Comparison of ENCODE assay signal across 24 mouse cellular contexts in genomic region chrX:18563676-18564075, GRCm38 (mm10).
DNase-seq lines count a peak whose midpoint lies in the region; ATAC-seq and TF ChIP-seq lines count a peak whose summit lies in the region.
"Had no signal": no experiment of that assay in that cellular context is flagged by ENCODE, and none has a peak within 500 bp of the region (broad histone marks: within the 10 kb centered on the region; RNA-seq: fewer than 3 reads in every experiment).

No protein-coding gene starts in this region.

- H3K27ac ChIP-seq in left cerebral cortex, adult 2 months, result peak overlapping the region; percentile 64; the same call in 1 of the 2 replicates
- H3K27ac ChIP-seq in hindbrain, embryonic 16.5 days (ENCODE audit: low read depth, low read length), result no peak overlapping the region
- H3K27ac ChIP-seq: heart, embryonic 15.5 days; hindbrain, embryonic 10.5 days; hindbrain, embryonic 13.5 days; hindbrain, postnatal 0 days had no signal

- H3K4me2 ChIP-seq in hindbrain, embryonic 16.5 days (ENCODE audit: low read length), result no peak overlapping the region
- H3K4me2 ChIP-seq: heart, embryonic 12.5 days; heart, embryonic 15.5 days; hindbrain, embryonic 13.5 days had no signal

- intact Hi-C loops in left cerebral cortex, adult 2 months (cut with DNase I), result loop anchor here (5.0 kb wide), 1 partner anchor 41 kb away; no protein-coding TSS in a partner anchor
- intact Hi-C loops in left cerebral cortex, postnatal 4 days (cut with DNase I), result no loop called here
- intact Hi-C loops in left cerebral cortex, postnatal 14 days (cut with DNase I), result no loop called here

- no peak for DNase-seq in frontal cortex, postnatal 14 days (ENCODE audit: low spot score in 2 of 2)
- no peak for DNase-seq in left cerebral cortex, adult 2 months (ENCODE audit: extremely low spot score in 1 of 2, low spot score in 2 of 2)
- DNase-seq in left cerebral cortex, postnatal 4 days, result no peak
- DNase-seq in left cerebral cortex, postnatal 14 days (ENCODE audit: low spot score in 2 of 2), result peak; percentile 3 to 38
- DNase-seq: adrenal gland, adult 8-10 months; adrenal gland, postnatal 25 days; cerebellum, adult 18-20 months; cerebellum, adult 9-10 months; cerebellum, postnatal 14 days; forebrain, postnatal 0 days; gastrocnemius, postnatal 25 days; heart, adult 18-20 months; heart, postnatal 10 days; heart, postnatal 36 days had no signal

- ATAC-seq in frontal cortex, adult (ENCODE audit: low TSS enrichment), result peak; percentile 100
- no peak for ATAC-seq in hindbrain, embryonic 16.5 days
- ATAC-seq in inflammation-experienced regulatory T-cells, adult 6 months, result no peak
- ATAC-seq: activated CD4-positive, CD25-positive, alpha-beta regulatory T cell, adult 4 months; forebrain, embryonic 14.5 days; forebrain, postnatal 0 days; hindbrain, postnatal 0 days had no signal

- no peak for TF ChIP-seq CTCF in left cerebral cortex, adult 2 months (IDR thresholded peaks at IDR 0.05)

- WGBS in hindbrain, embryonic 16.5 days, result 84% methylated on average over 5 of the region's 5 CpGs

- no peaks in the 10 kb centered on the region for H3K9me3 ChIP-seq in hindbrain, embryonic 16.5 days (ENCODE audit: control insufficient read depth, low read length)
- H3K9me3 ChIP-seq: heart, embryonic 12.5 days; heart, embryonic 15.5 days; hindbrain, embryonic 13.5 days had no signal

- no peaks in the 10 kb centered on the region for H3K4me1 ChIP-seq in hindbrain, embryonic 16.5 days (ENCODE audit: control insufficient read depth, insufficient read depth, low read depth, low read length)
- H3K4me1 ChIP-seq: heart, embryonic 12.5 days; heart, embryonic 15.5 days; hindbrain, embryonic 10.5 days; hindbrain, embryonic 13.5 days had no signal

- no peaks in the 10 kb centered on the region for H3K36me3 ChIP-seq in hindbrain, embryonic 16.5 days (ENCODE audit: control insufficient read depth, insufficient read depth, low read length)
- H3K36me3 ChIP-seq: heart, embryonic 12.5 days; heart, embryonic 15.5 days; hindbrain, embryonic 10.5 days; hindbrain, embryonic 13.5 days had no signal

- H3K4me3 ChIP-seq in left cerebral cortex, adult 2 months, result no peak overlapping the region
- H3K4me3 ChIP-seq in hindbrain, embryonic 16.5 days (ENCODE audit: low read length), result no peak overlapping the region
- H3K4me3 ChIP-seq: heart, embryonic 12.5 days; heart, embryonic 15.5 days; hindbrain, embryonic 10.5 days; hindbrain, embryonic 13.5 days had no signal

- H3K27me3 ChIP-seq in hindbrain, embryonic 16.5 days (replicated peaks; ENCODE audit: control insufficient read depth, insufficient read depth, low read length), result no peaks in the 10 kb centered on the region
- H3K27me3 ChIP-seq: heart, embryonic 12.5 days; heart, embryonic 15.5 days; hindbrain, embryonic 13.5 days had no signal

- no peak overlapping the region for H3K9ac ChIP-seq in hindbrain, embryonic 16.5 days (ENCODE audit: low read depth, low read length)
- H3K9ac ChIP-seq: forebrain, postnatal 0 days; heart, embryonic 12.5 days; heart, embryonic 15.5 days; hindbrain, embryonic 13.5 days had no signal

Comparison
In these comparisons a context has a peak if more than half of its experiments do, and no peak if none do; other contexts are left out.
1. DNase-seq: peak in left cerebral cortex, postnatal 14 days (2 of 2); none in frontal cortex, postnatal 14 days (0 of 2), left cerebral cortex, adult 2 months (0 of 2) and left cerebral cortex, postnatal 4 days (single experiment).